Mouse (Mus musculus) left cerebral cortex, adult 18-20 months (tissue): ENCODE data around the gene Sfxn2. TPM values are rescaled to one million over a fixed set of nuclear protein-coding genes. Genes with fewer than 3 reads are reported as not detected.
A peak's percentile ranks its signal among the peaks of the same experiment; 100 is the strongest.

ENCODE experiments used
- DNase-seq, 2 experiments: peaks; one replicate each; pipeline ENCODE4 v3.0.0; 2021 to 2022; ENCODE audit warnings: low spot score in 2 of 2, mixed read lengths in 1 of 2
- long read RNA-seq, 2 experiments: library from polyadenylated mRNA; stranded (forward); transcript quantifications; one replicate each; pipeline ENCODE4 v2.0.0; 2021
- total RNA-seq, 2 experiments: library from RNA; stranded (reverse); gene quantifications; 2 replicates each; pipeline ENCODE4 v1.2.3; 2021

Sfxn2 gene
- 1 to 10 TPM; 3.5 to 5.6 TPM for total RNA-seq
- long read RNA-seq, experiment 1, partial matches to known transcripts = 0 of 2 reads
- long read RNA-seq, experiment 1, other reads (novel, unspliced or antisense) = 2 of 2 reads
- long read RNA-seq, experiment 2, partial matches to known transcripts = 0 of 1 reads
- long read RNA-seq, experiment 2, other reads (novel, unspliced or antisense) = 0 of 1 reads

DNA sequence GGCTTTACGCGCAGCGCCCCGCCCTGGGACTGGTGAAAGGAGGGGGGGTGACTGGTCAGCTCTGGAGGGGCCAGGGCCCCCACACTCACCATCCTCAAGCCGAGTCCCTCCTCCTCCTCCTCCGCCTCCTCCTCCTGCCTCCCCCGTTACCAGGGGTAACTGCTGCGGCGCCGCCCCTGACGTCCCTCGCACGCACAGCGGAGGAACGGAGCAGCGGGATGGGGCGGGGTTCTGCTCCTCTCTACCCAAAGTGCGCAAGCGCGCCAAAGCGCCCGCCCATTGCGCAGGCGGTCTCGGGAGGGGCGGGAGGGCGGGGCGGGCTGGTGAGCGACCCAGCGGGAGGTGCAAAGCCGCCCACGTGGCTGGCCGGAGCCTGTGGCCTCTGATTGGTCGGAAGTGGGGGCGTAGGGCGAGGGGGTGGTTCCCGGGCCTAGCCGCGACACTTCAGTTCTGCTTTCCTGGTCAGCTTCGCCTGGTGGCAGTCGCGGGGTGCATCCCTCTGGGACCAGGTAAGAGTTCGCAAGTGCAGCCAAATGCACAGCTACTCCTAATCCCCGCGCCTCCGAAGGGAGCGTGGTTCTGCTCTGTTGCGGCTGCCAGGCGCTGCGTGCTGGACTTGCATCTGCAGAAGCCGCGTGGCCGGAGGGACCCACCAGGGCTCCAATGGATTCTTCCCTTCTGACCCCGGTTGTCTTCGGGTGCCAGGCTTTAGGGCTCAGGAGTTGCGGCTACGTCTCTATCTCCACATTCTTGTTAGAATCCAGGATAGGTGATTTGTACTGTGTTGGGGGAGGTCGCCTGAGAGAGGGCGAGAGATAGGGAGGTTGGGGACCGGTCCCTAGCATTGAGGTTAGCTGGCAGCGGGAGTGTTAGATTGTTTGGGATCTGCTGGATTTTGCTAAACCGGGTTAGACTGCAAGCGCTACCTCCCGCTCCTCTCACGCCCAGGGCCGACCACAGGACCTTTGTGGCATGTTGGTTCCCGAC, at the start of gene Sfxn2, which contains the start of gene Arl3:
Gene Sfxn2 (plus strand): TSS at position 415 of the 987 bp plus-strand sequence.
Gene Arl3 (minus strand): TSS at position 248 of the 987 bp plus-strand sequence.
- DNase-seq = peak; percentile 91 to 95

- DNase-seq = peak; percentile 67 to 78
Measured at GRCm38 (mm10) chr19:46523480-46524151, 49.5 kb upstream of the Sfxn2 start.

- DNase-seq = no peak
Measured at GRCm38 (mm10) chr19:46524152-46524544, 49.0 kb upstream of the Sfxn2 start.

DNA sequence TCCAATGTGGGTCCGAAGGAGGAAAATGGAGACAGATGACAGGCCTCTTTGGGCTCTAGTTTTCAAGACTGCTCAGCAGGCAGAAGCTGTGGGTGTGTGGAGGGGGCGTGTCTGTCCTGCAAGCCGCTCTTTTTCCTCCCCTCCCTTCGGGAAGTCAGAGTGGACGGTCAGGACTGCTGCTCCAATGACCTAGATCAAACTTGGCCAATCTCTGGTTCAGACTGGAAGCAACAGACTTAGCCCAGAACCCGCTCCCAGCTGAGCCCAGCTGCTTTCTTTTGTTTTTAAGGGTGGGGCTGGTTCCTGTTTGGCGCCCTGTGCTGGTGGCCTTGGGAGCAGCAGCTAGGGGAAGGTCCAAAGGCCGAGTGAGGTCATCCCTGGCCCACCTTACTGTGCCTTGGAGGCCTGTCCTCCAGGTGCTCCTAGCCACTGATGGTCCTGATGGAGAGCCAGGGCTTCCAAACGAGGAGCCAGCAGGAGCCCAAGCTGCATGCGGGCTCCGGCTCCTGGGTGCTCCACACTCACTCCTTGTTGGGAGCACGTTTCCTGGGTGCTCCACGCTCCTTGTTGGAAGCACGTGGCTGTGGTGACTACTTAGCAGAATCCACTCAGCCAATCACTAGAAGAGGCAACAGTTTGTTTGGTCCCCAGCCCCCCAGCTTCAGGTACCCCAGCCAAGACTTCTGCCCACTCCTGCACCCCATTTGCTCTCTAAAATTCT, 48.4 kb upstream of the Sfxn2 start:
- no peak for DNase-seq

DNA sequence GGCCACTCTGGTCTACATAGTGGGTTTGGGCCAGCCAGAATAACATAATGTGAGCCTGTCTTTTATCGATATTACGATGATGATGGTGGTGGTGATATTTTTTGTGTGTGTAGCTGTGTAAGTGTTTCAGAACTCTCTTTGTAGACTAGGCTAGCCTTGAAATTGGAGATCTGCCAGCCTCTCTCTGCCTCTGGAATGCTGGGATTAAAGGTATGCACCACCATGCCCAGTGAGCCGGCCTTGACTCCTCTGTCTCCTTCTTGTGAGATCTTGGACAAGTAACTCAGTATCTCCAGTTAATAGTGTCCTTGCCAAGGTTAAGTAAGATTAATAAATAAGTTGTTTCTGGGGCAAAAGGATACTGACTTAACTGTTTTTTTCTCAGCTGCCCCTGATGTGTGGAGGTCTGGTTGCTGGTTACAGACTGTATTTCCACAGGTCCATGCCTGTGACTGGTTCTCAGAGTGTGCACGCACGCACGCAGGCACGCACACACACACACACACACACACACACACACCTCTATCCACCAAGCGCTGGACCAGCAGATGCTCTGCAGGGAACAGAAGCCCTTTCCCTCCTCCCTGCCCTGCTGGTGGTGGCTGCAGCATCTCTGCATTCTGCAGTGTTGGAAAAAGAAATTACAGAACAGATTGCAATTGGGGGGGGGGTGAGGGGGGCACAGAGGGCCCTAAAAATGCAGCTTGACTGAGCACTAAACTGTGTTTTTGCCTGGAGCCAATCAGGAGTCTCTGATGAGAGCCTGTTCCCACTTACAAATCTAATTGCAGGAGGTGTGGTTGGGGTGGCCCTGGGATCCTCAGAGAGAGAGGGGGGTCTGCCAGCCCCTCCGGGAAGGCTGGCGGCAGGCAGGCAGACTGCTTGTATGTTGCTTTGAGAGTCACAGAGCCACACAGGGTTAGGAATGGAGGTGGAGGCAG, 47.2 kb upstream of the Sfxn2 start:
- DNase-seq = no peak

- DNase-seq = no peak
Measured at GRCm38 (mm10) chr19:46527632-46528528, 45.3 kb upstream of the Sfxn2 start.

DNA sequence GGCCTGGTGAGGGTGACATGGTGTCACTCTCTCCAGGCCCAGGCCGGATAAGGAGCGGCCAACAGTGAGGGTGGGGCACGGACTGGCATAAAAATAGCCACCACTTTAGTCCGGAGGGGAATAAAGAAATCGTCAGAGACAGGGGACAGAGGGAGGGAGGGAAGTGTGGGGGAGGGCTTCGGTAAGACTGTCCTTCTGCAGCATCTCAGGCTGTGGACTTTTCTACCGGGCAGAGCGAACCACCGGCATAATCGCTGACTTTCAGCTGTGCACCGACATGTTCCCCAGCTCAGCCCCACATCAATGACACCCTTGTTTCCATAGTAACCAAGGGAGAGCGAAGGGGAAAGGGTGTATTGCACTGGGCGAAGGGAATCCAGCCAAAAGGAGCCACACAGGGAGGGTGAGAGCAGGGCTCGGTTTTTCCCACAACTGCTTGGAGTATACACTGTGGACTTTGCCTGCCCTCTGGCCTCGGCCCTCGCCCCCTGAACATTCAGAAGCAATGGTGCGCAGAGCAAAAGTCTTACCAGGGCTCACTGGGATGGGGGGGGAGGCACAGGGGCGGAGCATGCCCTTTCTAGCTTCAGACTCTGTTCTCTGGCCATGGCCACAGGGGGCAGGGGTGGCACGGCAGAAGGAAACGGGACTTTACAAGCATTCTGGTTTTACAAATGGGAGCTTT, 44.5 kb upstream of the Sfxn2 start:
- peak in 1 of 2 experiments; percentile 47 for DNase-seq

DNA sequence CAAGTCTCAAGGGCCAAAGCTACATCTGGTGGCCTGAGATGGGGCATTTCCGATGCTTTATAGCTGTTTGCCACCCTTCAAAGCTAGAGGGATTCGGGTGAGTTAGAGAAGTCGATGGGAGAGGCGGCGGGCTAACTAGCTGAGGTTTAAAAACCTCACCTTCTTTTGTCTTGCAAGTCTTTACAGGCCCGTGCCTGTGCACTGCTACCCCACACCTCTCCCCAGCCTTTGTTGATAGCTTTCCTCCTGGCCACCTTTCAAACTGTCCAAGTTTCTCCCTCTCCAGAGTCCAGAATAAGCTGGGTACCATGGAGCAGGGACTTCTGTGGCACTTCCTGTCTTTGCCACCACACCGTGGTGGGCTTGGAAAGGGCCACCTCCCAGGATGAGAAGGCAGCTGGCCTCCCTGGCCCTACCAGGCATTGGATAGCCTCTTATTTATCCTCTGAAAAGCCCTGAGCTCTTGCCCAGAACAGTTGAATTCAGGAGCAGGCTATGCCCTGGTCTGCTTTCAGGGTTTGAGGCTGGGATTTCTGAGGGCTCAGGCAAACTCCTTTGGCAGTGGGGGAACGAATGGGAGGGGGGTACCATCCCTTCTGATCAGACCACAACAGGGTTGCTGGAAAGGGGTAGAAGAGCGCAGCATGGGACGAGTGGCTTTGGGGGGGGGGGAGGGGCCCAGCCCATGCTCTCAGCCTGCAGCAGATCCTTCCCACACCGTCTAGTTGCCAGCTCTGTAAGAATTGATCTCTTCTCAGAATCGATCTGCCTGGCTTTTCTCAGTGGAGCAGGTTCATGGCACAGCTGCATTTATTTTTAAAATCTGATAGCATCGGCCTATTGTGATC, 43.3 kb upstream of the Sfxn2 start:
- no peak for DNase-seq

DNA sequence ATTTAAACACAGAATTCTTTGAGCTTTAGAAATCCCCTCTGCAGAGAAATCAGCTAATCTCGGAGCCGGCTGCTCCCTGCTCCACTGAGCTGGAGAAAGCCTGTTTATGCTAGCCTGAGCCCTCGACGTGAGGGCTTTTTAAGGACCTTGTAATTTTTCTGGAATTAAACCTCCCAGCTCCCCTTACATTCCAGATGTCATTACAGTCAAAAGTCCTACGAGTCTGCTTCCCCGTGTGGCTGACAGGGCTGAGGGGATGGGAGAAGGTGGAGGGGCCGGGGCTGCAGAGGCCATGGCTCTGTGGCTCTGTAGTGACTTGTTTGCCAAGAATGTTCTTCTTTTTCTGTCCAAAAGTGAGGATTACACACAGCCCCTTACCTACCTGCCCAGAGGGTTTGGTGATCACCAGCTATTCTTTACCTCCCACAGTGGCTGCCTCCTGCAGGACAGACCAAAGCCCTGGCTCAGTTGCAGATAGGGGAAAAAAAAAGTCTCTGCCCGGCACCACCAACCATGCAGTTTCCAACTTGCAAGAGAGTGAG, 42.6 kb upstream of the Sfxn2 start:
- no peak for DNase-seq

- no peak for DNase-seq
Measured at GRCm38 (mm10) chr19:46531071-46532030, 41.8 kb upstream of the Sfxn2 start.

GRCm38 (mm10) chr19:46532031-46532688, 41.0 kb upstream of the Sfxn2 start:
- no peak for DNase-seq

GRCm38 (mm10) chr19:46533066-46533465, 40.1 kb upstream of the Sfxn2 start:
- no peak for DNase-seq

GRCm38 (mm10) chr19:46533525-46533924, 39.6 kb upstream of the Sfxn2 start:
- DNase-seq = no peak

GRCm38 (mm10) chr19:46534542-46535098, 38.5 kb upstream of the Sfxn2 start:
- no peak for DNase-seq

GRCm38 (mm10) chr19:46537357-46537756, 35.8 kb upstream of the Sfxn2 start:
- no peak for DNase-seq
